Mouse (Mus musculus) testis, adult 2 months (tissue): ENCODE measurements around the gene Arhgap22. TPM values are rescaled to one million over a fixed set of nuclear protein-coding genes. Genes with fewer than 3 reads are reported as not detected.

ENCODE experiments used
- H3K27ac ChIP-seq: fragments of 200-500 bp; 2 replicates; pipeline ENCODE4 v1.5.1; 2012; ENCODE audit warnings: low read depth, low read length; ENCODE audit not compliant: control insufficient read depth, insufficient read depth
- H3K27me3 ChIP-seq: fragments of 200-500 bp; 2 replicates; pipeline ENCODE4 v1.6.1; 2012; ENCODE audit warnings: mild to moderate bottlenecking, low read length, moderate library complexity; ENCODE audit not compliant: control insufficient read depth, insufficient read depth
- H3K36me3 ChIP-seq: fragments of 200-500 bp; 2 replicates; pipeline ENCODE4 v1.6.1; 2012; ENCODE audit warnings: mild to moderate bottlenecking, low read length; ENCODE audit not compliant: control insufficient read depth, insufficient read depth
- H3K4me1 ChIP-seq: fragments of 200-500 bp; 2 replicates; pipeline ENCODE4 v1.6.1; 2012; ENCODE audit warnings: low read length; ENCODE audit not compliant: control insufficient read depth, insufficient read depth
- H3K4me3 ChIP-seq: fragments of 200-500 bp; 2 replicates; pipeline ENCODE4 v1.5.1; 2012; ENCODE audit warnings: low read depth, mild to moderate bottlenecking, low read length, moderate library complexity, mixed read lengths; ENCODE audit not compliant: control insufficient read depth
- CTCF ChIP-seq: fragments of 200-500 bp; IDR thresholded peaks from 2 replicates; pipeline ENCODE4 v1.5.1; 2012; ENCODE audit warnings: low read depth, mild to moderate bottlenecking, inconsistent platforms, low read length, moderate library complexity; ENCODE audit not compliant: control insufficient read depth, insufficient read depth, insufficient replicate concordance
- POLR2A ChIP-seq: fragments of 200-500 bp; IDR thresholded peaks from 2 replicates; pipeline ENCODE4 v1.6.1; 2012; ENCODE audit warnings: low read depth, mild to moderate bottlenecking, inconsistent platforms, low read length, moderate library complexity; ENCODE audit not compliant: control insufficient read depth
- polyA plus RNA-seq: library from polyadenylated mRNA; depleted of rRNA; stranded (reverse); fragments of >200 nt; gene quantifications from 2 replicates; pipeline ENCODE4 v1.2.3, GENCODE M21; 2012

Arhgap22 gene
- polyA plus RNA-seq, 1 experiment = 1.6 TPM

DNA sequence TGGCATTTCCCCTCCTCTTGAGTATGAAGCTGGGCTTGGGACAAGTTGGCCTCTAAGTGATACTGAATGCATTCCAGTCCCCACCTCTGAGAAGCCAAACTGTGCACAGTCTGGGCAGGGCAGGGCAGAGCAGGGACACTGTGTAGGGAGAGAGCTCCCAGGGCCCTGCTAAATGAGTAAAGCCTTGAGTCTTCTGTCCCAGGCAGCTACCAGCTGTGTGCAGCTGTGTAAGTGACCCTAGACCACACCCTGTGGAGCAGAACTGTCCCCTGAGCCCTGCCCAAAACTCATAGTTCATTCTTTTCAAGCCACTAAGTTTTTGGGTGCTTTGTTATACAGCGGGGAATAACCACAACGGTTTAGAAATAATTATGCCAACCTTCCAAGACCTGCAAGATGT is 67.1 kb downstream of the Arhgap22 start:
- Histone ChIP-seq H3K36me3 (no peaks in the 10 kb centered on the region), H3K4me3 (no peak overlapping the region), H3K27ac (no peak overlapping the region), H3K4me1 (no peaks in the 10 kb centered on the region), H3K27me3 (no peaks in the 10 kb centered on the region)
- no peak for TF ChIP-seq CTCF
- no peak for TF ChIP-seq POLR2A

DNA sequence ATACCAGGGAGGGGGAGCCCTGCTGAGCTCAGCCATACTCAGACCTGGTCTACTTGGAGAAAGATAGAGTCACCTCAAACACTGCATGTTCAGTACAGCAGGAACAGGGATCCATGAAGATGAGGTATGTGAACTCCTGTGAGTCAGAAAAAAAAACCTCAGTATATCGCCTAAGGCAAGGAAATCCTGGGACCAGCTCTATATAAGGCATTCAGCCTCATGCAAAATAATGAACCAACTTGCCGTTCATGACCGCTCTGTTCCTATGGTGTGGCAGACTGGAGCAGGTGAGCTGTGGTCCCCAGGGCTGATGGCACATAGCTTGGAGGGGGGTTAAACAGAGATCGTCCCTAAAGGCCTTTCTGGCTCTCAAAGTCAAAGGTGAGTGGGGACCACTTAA is 68.6 kb downstream of the Arhgap22 start:
- no peaks in the 10 kb centered on the region for H3K27me3 ChIP-seq
- TF ChIP-seq CTCF = no peak
- TF ChIP-seq POLR2A = no peak
- H3K27ac ChIP-seq = no peak overlapping the region
- H3K4me3 ChIP-seq = no peak overlapping the region
- H3K4me1 ChIP-seq = no peaks in the 10 kb centered on the region
- no peaks in the 10 kb centered on the region for H3K36me3 ChIP-seq

DNA sequence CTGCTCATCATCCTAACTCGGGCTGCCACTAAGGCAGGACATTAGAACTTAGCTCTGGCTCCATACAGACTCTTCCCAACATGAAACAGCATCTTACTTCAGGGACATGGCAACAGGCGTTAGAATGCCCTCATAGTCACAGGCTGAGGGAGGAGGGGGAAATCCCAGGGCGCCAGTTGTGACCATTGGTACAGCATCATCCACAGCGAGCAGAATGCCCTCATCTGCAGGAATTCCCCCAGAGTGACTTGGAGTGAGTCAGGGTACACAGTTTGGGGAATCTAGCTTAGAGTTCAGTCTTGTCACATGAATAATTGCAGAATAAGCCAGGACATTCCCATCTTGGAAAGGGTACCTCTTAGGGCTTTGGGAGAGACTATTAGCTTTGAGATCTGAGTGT is 74.1 kb downstream of the Arhgap22 start:
- no peak overlapping the region for H3K4me3 ChIP-seq
- no peak overlapping the region for H3K27ac ChIP-seq
- no peaks in the 10 kb centered on the region for H3K4me1 ChIP-seq
- no peaks in the 10 kb centered on the region for H3K27me3 ChIP-seq
- H3K36me3 ChIP-seq = no peaks in the 10 kb centered on the region
- TF ChIP-seq POLR2A = no peak
- no peak for TF ChIP-seq CTCF

GRCm38 (mm10) chr14:33290038-33290437 is 76.2 kb downstream of the Arhgap22 start:
- H3K27ac ChIP-seq = no peak overlapping the region
- H3K27me3 ChIP-seq = no peaks in the 10 kb centered on the region
- H3K4me1 ChIP-seq = no peaks in the 10 kb centered on the region
- H3K4me3 ChIP-seq = no peak overlapping the region
- TF ChIP-seq CTCF (no peak), POLR2A (no peak)
- H3K36me3 ChIP-seq = no peaks in the 10 kb centered on the region

- TF ChIP-seq CTCF = no peak
- no peak for TF ChIP-seq POLR2A
- H3K36me3 ChIP-seq = no peaks in the 10 kb centered on the region
Measured at GRCm38 (mm10) chr14:33294488-33294887, 80.7 kb downstream of the Arhgap22 start.

GRCm38 (mm10) chr14:33296698-33297341 is 83.0 kb downstream of the Arhgap22 start:
- TF ChIP-seq POLR2A (no peak), CTCF (no peak)
- no peaks in the 10 kb centered on the region for H3K4me1 ChIP-seq
- no peaks in the 10 kb centered on the region for H3K27me3 ChIP-seq
- no peaks in the 10 kb centered on the region for H3K36me3 ChIP-seq
- no peak overlapping the region for H3K4me3 ChIP-seq
- no peak overlapping the region for H3K27ac ChIP-seq

More at GRCm38 (mm10) chr14:33294488-33294887, 80.7 kb downstream of the Arhgap22 start:
- Histone ChIP-seq H3K27me3 (no peaks in the 10 kb centered on the region), H3K4me1 (no peaks in the 10 kb centered on the region), H3K27ac (no peak overlapping the region), H3K4me3 (no peak overlapping the region)

DNA sequence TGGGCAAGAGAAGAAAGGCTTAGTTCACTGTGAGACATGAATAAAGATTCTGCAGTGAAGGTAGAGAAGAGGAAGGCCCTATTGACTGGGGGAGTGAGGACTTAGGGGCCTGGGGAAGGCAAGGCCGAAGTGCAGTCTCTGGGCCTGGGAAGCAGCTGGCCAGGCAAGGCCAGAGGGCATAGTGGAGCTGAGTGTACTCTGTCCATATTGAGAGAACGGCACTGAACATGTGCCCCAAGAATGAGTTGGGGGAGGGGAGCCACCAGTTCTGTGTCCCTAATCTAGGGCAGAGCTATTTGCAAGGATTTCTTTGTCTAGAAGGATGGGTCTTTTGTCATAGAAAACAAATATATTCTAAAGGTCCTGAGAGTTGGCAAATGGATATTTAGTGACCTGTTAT is 86.8 kb downstream of the Arhgap22 start:
- Histone ChIP-seq H3K27me3 (no peaks in the 10 kb centered on the region), H3K36me3 (no peaks in the 10 kb centered on the region), H3K27ac (no peak overlapping the region), H3K4me3 (no peak overlapping the region), H3K4me1 (no peaks in the 10 kb centered on the region)
- TF ChIP-seq CTCF = no peak
- no peak for TF ChIP-seq POLR2A
